Mouse (Mus musculus) erythroid progenitor cell, adult 5-6 weeks (primary cell): ENCODE data around the gene Gm9602. TPM values are rescaled to one million over a fixed set of nuclear protein-coding genes. Genes with fewer than 3 reads are reported as not detected.
"Not testable (repeated sequence)": the region's sequence is repeated elsewhere in the genome, so short reads cannot be mapped to it uniquely, and the experiment has no call there.

Experiments used
- ATAC-seq: replicated peaks from 2 replicates; pipeline ENCODE4 v1.8.0; 2016; ENCODE audit warnings: moderate number of reproducible peaks, mild to moderate bottlenecking, moderate TSS enrichment, inconsistent platforms; ENCODE audit not compliant: poor library complexity, low FRiP score, severe bottlenecking
- total RNA-seq, 2 experiments: library from RNA; stranded (forward) in 1 of 2; stranded (reverse) in 1 of 2; fragments of 150-400 nt in 1 of 2; fragments of 186-747, 209-891 nt in 1 of 2; gene quantifications; 2 replicates each; pipeline versions ENCODE4 v1.2.3 to v1.2.4; 2015 to 2017; ENCODE audit warnings: low replicate concordance in 2 of 2

Gene Gm9602
- not detected in 2 replicates for total RNA-seq (2015; ENCODE audit: low replicate concordance)
- total RNA-seq (2017; ENCODE audit: low replicate concordance), result not detected in 2 replicates

DNA sequence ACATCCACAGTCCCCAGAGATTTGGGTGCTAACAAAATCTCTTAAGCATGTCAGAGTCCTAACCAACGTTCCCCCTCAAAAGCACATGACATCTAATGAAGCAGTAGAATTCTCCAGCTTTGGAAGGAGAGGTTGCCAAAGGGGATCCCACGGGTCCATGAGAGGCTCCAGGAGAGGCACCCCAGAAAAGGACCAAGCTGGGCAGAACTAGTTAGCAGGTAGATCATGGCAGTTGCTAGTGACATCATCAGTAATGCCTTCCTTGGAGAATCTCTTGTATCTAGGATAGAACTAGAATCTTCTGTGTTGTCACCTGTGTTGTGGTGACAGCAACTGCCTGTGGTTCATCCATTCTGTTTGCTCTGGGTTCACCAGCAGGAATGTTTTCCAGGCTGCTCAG, at the start of gene Gm9602:
TSS of gene Gm9602 (plus strand) at position 301 of the 400 bp plus-strand sequence.
- ATAC-seq, result not testable (repeated sequence)

GRCm38 (mm10) chr14:4806421-4806820, 30.3 kb downstream of the Gm9602 start:
- not testable (repeated sequence) for ATAC-seq

GRCm38 (mm10) chr14:4821950-4822349, 45.8 kb downstream of the Gm9602 start:
- ATAC-seq, result not testable (repeated sequence)

Other genes with a start within 250 kb of the Gm9602 start
- gene Gm3047, start 220.9 kb upstream of the Gm9602 start, total RNA-seq (2015; ENCODE audit: low replicate concordance), result not detected in 2 replicates
- gene Gm3047, start 220.9 kb upstream of the Gm9602 start, total RNA-seq (2017; ENCODE audit: low replicate concordance), result not detected in 2 replicates
- not detected in 2 replicates for gene Gm8159, start 144.0 kb upstream of the Gm9602 start, total RNA-seq (2015; ENCODE audit: low replicate concordance)
- not detected in 2 replicates for gene Gm8159, start 144.0 kb upstream of the Gm9602 start, total RNA-seq (2017; ENCODE audit: low replicate concordance)
- gene Gm3239, start 112.1 kb upstream of the Gm9602 start, total RNA-seq (2015; ENCODE audit: low replicate concordance), result not detected in 2 replicates
- gene Gm3239, start 112.1 kb upstream of the Gm9602 start, total RNA-seq (2017; ENCODE audit: low replicate concordance), result not detected in 2 replicates
- gene Gm7876, start 67.1 kb upstream of the Gm9602 start, total RNA-seq (2015; ENCODE audit: low replicate concordance), result not detected in 2 replicates
- gene Gm7876, start 67.1 kb upstream of the Gm9602 start, total RNA-seq (2017; ENCODE audit: low replicate concordance), result not detected in 2 replicates
- not detected in 2 replicates for gene Gm3252, start 49.6 kb upstream of the Gm9602 start, total RNA-seq (2015; ENCODE audit: low replicate concordance)
- not detected in 2 replicates for gene Gm3252, start 49.6 kb upstream of the Gm9602 start, total RNA-seq (2017; ENCODE audit: low replicate concordance)
- gene Gm3269, start 61.8 kb downstream of the Gm9602 start, total RNA-seq (2015; ENCODE audit: low replicate concordance), result not detected in 2 replicates
- not detected in 2 replicates for gene Gm3269, start 61.8 kb downstream of the Gm9602 start, total RNA-seq (2017; ENCODE audit: low replicate concordance)
- not detected in 2 replicates for gene Gm3264, start 79.2 kb downstream of the Gm9602 start, total RNA-seq (2015; ENCODE audit: low replicate concordance)
- gene Gm3264, start 79.2 kb downstream of the Gm9602 start, total RNA-seq (2017; ENCODE audit: low replicate concordance), result not detected in 2 replicates
- gene Gm3278, start 116.1 kb downstream of the Gm9602 start, total RNA-seq (2015; ENCODE audit: low replicate concordance), result not detected in 2 replicates
- not detected in 2 replicates for gene Gm3278, start 116.1 kb downstream of the Gm9602 start, total RNA-seq (2017; ENCODE audit: low replicate concordance)
- not detected in 2 replicates for gene Gm8297, start 207.6 kb downstream of the Gm9602 start, total RNA-seq (2015; ENCODE audit: low replicate concordance)
- gene Gm8297, start 207.6 kb downstream of the Gm9602 start, total RNA-seq (2017; ENCODE audit: low replicate concordance), result not detected in 2 replicates
- gene Gm3298, start 239.6 kb downstream of the Gm9602 start, total RNA-seq (2015; ENCODE audit: low replicate concordance), result not detected in 2 replicates
- not detected in 2 replicates for gene Gm3298, start 239.6 kb downstream of the Gm9602 start, total RNA-seq (2017; ENCODE audit: low replicate concordance)